Mouse (Mus musculus): ENCODE measurements around the gene Hcn1.

DNA sequence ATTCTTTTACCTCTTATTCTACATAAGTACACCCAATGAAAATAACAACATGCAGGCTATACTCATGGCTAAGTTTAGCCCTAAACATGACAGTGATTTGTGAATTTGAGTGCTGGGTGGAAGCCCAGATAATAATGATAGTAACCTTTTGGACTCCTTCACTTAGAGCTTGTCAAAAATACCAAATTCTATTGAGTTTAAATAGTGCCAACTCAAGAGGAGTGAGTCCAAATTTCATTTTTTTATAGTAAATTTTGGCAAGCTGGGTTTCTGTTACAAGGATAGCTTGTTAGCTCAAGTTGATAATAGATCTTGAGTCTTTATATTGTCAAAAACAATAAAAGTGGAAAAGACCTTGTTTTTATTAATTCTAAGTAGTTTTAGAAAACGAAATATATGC, 190.7 kb downstream of the Hcn1 start:
- TF ChIP-seq EP300 (IDR thresholded peaks at IDR 0.05; ENCODE audit: low read depth) (no peak), CTCF (IDR thresholded peaks at IDR 0.05; ENCODE audit: low read depth) (no peak)
